Mouse (Mus musculus): ENCODE results near the gene Gm826.

Gm826 gene

DNA sequence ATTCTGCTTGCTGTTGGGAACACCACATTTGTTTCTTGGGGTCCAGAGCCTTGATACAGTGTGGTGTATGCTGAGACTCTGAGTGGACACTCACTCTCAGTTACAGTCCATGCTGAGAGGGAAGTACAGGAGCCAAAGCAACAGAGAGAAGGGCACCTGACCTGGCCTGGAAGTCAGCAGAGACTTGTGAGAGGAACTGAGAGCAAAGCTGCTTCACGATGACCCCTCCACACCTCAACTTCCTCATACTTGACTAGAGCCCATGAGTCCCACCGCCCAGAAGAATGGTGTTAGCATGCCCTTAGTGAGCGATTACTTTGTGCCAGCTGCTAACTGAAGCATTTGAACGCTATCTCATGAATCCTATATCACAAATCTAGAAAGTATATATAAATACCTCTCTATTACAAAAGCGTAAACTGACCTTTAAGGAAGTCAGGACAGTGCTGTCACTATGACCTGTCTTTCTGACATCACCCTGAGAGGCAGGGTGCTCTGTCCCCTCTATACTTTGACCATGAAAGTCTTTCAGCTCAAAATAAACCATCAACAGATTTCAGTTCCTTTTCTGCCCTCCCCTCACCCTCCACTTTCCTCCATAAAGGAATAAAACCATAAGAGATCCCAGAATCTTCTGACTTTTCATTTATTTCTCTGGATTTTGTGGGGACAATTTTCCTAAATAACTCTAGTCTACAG lies 57.9 kb downstream of the Gm826 start:
- no peak for DNase-seq (ENCODE audit: low read depth)

GRCm38 (mm10) chr2:160267828-160268453 lies 66.0 kb downstream of the Gm826 start:
- DNase-seq (ENCODE audit: low read depth): no peak

- no peak for DNase-seq (ENCODE audit: low read depth)
Measured at GRCm38 (mm10) chr2:160263861-160264260, 70.1 kb downstream of the Gm826 start.

DNA sequence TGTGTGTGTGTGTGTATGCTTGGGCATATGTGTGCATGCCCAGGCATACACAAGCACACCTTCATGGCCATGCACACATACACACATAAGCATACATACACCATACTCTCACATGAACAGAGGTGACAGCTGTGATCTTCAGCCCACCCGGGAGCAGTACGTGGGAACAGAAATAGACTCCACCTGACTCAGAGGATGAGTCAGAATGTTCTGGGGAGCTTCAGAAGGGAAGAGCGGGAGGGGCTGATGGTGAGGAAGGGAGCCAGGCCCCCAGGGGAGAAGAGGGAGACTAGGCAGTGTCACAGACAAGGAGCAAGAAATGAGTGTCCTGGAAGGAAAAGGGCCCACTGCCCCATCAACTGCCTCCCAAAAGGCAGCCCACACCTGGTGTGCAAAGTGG lies 72.4 kb downstream of the Gm826 start:
- no peak for DNase-seq (ENCODE audit: low read depth)

All from fibroblast of lung, adult 2 months (primary cell).